Comparison of ENCODE assay signal across 34 mouse cellular contexts in the genomic region with DNA sequence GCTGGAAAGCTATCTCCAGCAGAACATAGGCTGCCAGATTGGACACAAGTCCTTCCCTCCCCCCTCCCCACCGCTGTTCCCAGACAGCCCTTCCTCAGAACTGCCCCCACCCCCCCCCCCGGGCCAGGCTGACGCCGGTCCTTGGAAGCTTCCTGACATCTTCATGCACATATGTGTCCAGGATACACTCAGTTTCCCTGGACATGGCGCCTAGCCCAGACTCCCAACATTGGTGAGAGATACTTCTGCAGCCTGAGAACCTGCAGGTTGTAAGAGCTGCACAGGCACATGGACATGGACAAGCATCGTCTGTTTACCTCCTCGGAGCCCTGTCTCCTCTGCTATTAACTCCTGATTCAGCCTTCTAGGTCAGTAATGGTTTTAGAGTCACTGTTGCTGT.
DNase-seq lines count a peak whose midpoint lies in the region; ATAC-seq lines count a peak whose summit lies in the region.
"Had no signal": no experiment of that assay in that cellular context is flagged by ENCODE, and none has a peak within 500 bp of the region (broad histone marks: within the 10 kb centered on the region; RNA-seq: fewer than 3 reads in every experiment).

No protein-coding gene starts in this region.

- no peak for ATAC-seq in forebrain, embryonic 11.5 days (replicated peaks; ENCODE audit: low FRiP score)
- ATAC-seq: forebrain, embryonic 13.5 days; hindbrain, embryonic 16.5 days; intestine, embryonic 15.5 days; lung, postnatal 0 days; Patski had no signal

- 77% methylated on average over 7 of the region's 7 CpGs for WGBS in forebrain, embryonic 11.5 days

- no peak overlapping the region for H3K9ac ChIP-seq in forebrain, embryonic 11.5 days (ENCODE audit: low read length)
- H3K9ac ChIP-seq: embryonic facial prominence, embryonic 13.5 days; forebrain, embryonic 13.5 days; heart, embryonic 12.5 days; intestine, embryonic 15.5 days; limb, embryonic 15.5 days; liver, embryonic 13.5 days had no signal

- H3K4me3 ChIP-seq in forebrain, embryonic 11.5 days (ENCODE audit: low read depth, low read length), result no peak overlapping the region
- H3K4me3 ChIP-seq: embryonic facial prominence, embryonic 13.5 days; erythroblast, embryonic 14.5 days; forebrain, embryonic 13.5 days; heart, embryonic 12.5 days; intestine, embryonic 15.5 days; layer of hippocampus, adult 2 months; limb, embryonic 10.5 days; limb, embryonic 15.5 days; liver, embryonic 13.5 days; megakaryocyte, embryonic 14.5 days had no signal

- H3K4me1 ChIP-seq in forebrain, embryonic 11.5 days (replicated peaks; ENCODE audit: control insufficient read depth, insufficient read depth, low read length), result no peaks in the 10 kb centered on the region
- H3K4me1 ChIP-seq: embryonic facial prominence, embryonic 13.5 days; forebrain, embryonic 13.5 days; heart, embryonic 12.5 days; intestine, embryonic 15.5 days; limb, embryonic 10.5 days; limb, embryonic 15.5 days had no signal

- H3K27me3 ChIP-seq in forebrain, embryonic 11.5 days (ENCODE audit: control insufficient read depth, insufficient read depth, low read length), result no peaks in the 10 kb centered on the region
- H3K27me3 ChIP-seq: embryonic facial prominence, embryonic 13.5 days; forebrain, embryonic 13.5 days; heart, embryonic 12.5 days; intestine, embryonic 15.5 days; limb, embryonic 15.5 days; liver, embryonic 13.5 days; megakaryocyte, embryonic 14.5 days; Patski had no signal

- H3K4me2 ChIP-seq in forebrain, embryonic 11.5 days (ENCODE audit: low read depth, low read length, severe bottlenecking), result no peak overlapping the region
- H3K4me2 ChIP-seq: embryonic facial prominence, embryonic 13.5 days; forebrain, embryonic 13.5 days; heart, embryonic 12.5 days; intestine, embryonic 15.5 days; limb, embryonic 15.5 days; liver, embryonic 13.5 days had no signal

- DNase-seq in cerebellum, adult 8-10 months, result peak; percentile 16
- DNase-seq in cerebellum, adult 11 months, result no peak
- DNase-seq in left cerebral cortex, postnatal 4 days, result peak; percentile 7
- DNase-seq in left cerebral cortex, adult 8-10 months (ENCODE audit: low spot score in 2 of 2), result no peak
- peak; percentile 45 for DNase-seq in brain, adult 2 months (ENCODE audit: low read depth, low spot score)
- DNase-seq in cerebellum, postnatal 10 days, result peak; percentile 77 to 81
- DNase-seq in ovary, postnatal 10 days (ENCODE audit: low spot score), result no peak
- DNase-seq in forebrain, embryonic 11.5 days (ENCODE audit: low spot score), result no peak
- DNase-seq: adrenal gland, postnatal 14 days; embryo, embryonic 11 days; gastrocnemius, postnatal 25 days; heart, adult 18-20 months; heart, postnatal 4 days; kidney, adult 2 months; kidney, postnatal 36 days; liver, embryonic 13.5 days; lung, adult 18-20 months; lung, postnatal 4 days; right cerebral cortex, postnatal 4 days; thymus, adult 18-20 months; thymus, postnatal 25 days had no signal

- H3K27ac ChIP-seq in forebrain, embryonic 11.5 days (ENCODE audit: low read depth, low read length), result no peak overlapping the region
- H3K27ac ChIP-seq: embryonic facial prominence, embryonic 13.5 days; forebrain, embryonic 13.5 days; intestine, embryonic 15.5 days; layer of hippocampus, adult 2 months; limb, embryonic 10.5 days; limb, embryonic 15.5 days; liver, embryonic 13.5 days; stomach, postnatal 0 days had no signal

- intact Hi-C loops in left cerebral cortex, postnatal 4 days (cut with DNase I), result loop anchor here (5.0 kb wide), 1 partner anchor 521 kb away; no protein-coding TSS in a partner anchor

- no peaks in the 10 kb centered on the region for H3K9me3 ChIP-seq in forebrain, embryonic 11.5 days (ENCODE audit: control insufficient read depth, low read length)
- H3K9me3 ChIP-seq: embryonic facial prominence, embryonic 13.5 days; forebrain, embryonic 13.5 days; intestine, embryonic 15.5 days; limb, embryonic 10.5 days; limb, embryonic 15.5 days; liver, embryonic 13.5 days had no signal

- H3K36me3 ChIP-seq in forebrain, embryonic 11.5 days (ENCODE audit: control insufficient read depth, insufficient read depth, low read length), result no peaks in the 10 kb centered on the region
- H3K36me3 ChIP-seq: embryonic facial prominence, embryonic 13.5 days; heart, embryonic 12.5 days; intestine, embryonic 15.5 days; limb, embryonic 10.5 days; limb, embryonic 15.5 days; liver, embryonic 13.5 days had no signal

Comparison
In these comparisons a context has a peak if more than half of its experiments do, and no peak if none do; other contexts are left out.
1. DNase-seq: peak in cerebellum, adult 8-10 months (single experiment), left cerebral cortex, postnatal 4 days (single experiment), brain, adult 2 months (single experiment) and cerebellum, postnatal 10 days (2 of 2); none in cerebellum, adult 11 months (single experiment), left cerebral cortex, adult 8-10 months (0 of 2), ovary, postnatal 10 days (single experiment) and forebrain, embryonic 11.5 days (single experiment).